Mouse (Mus musculus) cortical plate, adult 2 months (tissue): ENCODE data around the gene Wnk4.

ENCODE experiments used
- CTCF ChIP-seq: fragments of 200-500 bp; IDR thresholded peaks from 2 replicates; pipeline ENCODE4 v1.5.1; 2011; ENCODE audit warnings: mild to moderate bottlenecking, control low read depth, low read length; ENCODE audit not compliant: insufficient read depth; ENCODE audit errors: extremely low read depth
- POLR2A ChIP-seq: fragments of 200-500 bp; IDR thresholded peaks from 2 replicates; pipeline ENCODE4 v1.6.1; 2011; ENCODE audit warnings: mild to moderate bottlenecking, low read length, control low read depth; ENCODE audit not compliant: insufficient read depth; ENCODE audit errors: extremely low read depth

- TF ChIP-seq CTCF (no peak), POLR2A (no peak)
Measured at GRCm38 (mm10) chr11:101245855-101246701, 14.3 kb upstream of the Wnk4 start, which contains the start of gene Ramp2.
